Mouse (Mus musculus) erythroblast, embryonic 14.5 days (primary cell): ENCODE data around the gene Creb3l1.

Source experiments
- GATA1 ChIP-seq: IDR thresholded peaks from 2 replicates; pipeline ENCODE4 v1.6.1; 2012; ENCODE audit warnings: low read length, inconsistent platforms, mixed read lengths
- TAL1 ChIP-seq: IDR thresholded peaks from 3 replicates; pipeline ENCODE4 v1.6.1; 2012; ENCODE audit warnings: low read length, inconsistent platforms, mixed read lengths

- TF ChIP-seq TAL1, result no peak
- TF ChIP-seq GATA1, result no peak
Measured at GRCm38 (mm10) chr2:92041538-92041937, 17.2 kb upstream of the Creb3l1 start.
